Mouse (Mus musculus) neural tube, embryonic 14.5 days (tissue): ENCODE results near the gene Ptchd3. TPM values are rescaled to one million over a fixed set of nuclear protein-coding genes. Genes with fewer than 3 reads are reported as not detected.

Experiments used
- ATAC-seq: fragments of 200-750 bp; cut with Nextera tagmentation; 2 replicates; pipeline ENCODE4 v1.8.0; 2017; ENCODE audit warnings: low read depth, mild to moderate bottlenecking, moderate TSS enrichment, moderate library complexity
- H3K27ac ChIP-seq: fragments of 300-500 bp; sonication (generic); 2 replicates; pipeline ENCODE4 v1.5.1; 2014; ENCODE audit warnings: low read depth, mild to moderate bottlenecking, control low read depth, low read length, moderate library complexity, mixed read lengths
- H3K27me3 ChIP-seq: fragments of 300-500 bp; sonication (generic); 2 replicates; pipeline ENCODE4 v1.6.1; 2014; ENCODE audit warnings: low read length; ENCODE audit not compliant: control insufficient read depth, insufficient read depth
- H3K36me3 ChIP-seq: fragments of 300-500 bp; sonication (generic); 2 replicates; pipeline ENCODE4 v1.6.1; 2014; ENCODE audit warnings: low read length, mixed read lengths; ENCODE audit not compliant: control insufficient read depth, insufficient read depth
- H3K4me1 ChIP-seq: fragments of 300-500 bp; sonication (generic); 2 replicates; pipeline ENCODE4 v1.6.1; 2014; ENCODE audit warnings: low read length; ENCODE audit not compliant: control insufficient read depth, insufficient read depth
- H3K4me2 ChIP-seq: fragments of 300-500 bp; sonication (generic); 2 replicates; pipeline ENCODE4 v1.6.1; 2014; ENCODE audit warnings: mild to moderate bottlenecking, low read depth, low read length, control low read depth
- H3K4me3 ChIP-seq: fragments of 300-500 bp; sonication (generic); 2 replicates; pipeline ENCODE4 v1.5.1; 2014; ENCODE audit warnings: low read depth, low read length, control low read depth, mixed read lengths
- H3K9ac ChIP-seq: fragments of 300-500 bp; sonication (generic); replicated peaks from 2 replicates; pipeline ENCODE4 v1.6.1; 2014; ENCODE audit warnings: low read depth, mild to moderate bottlenecking, control low read depth, low read length, mixed read lengths
- H3K9me3 ChIP-seq: fragments of 300-500 bp; sonication (generic); 2 replicates; pipeline ENCODE4 v1.6.1; 2016; ENCODE audit warnings: low read length; ENCODE audit not compliant: control insufficient read depth
- WGBS: fragments of 180-500 bp; shearing (Covaris S2); extraction: QIAGEN DNeasy Blood & Tissue Kit; methylation state at CpG from one replicate; pipeline ENCODE4 v1.1.7; 2014; 5-methylcytosine and 5-hydroxymethylcytosine counted together
- polyA plus RNA-seq: library from polyadenylated mRNA; unstranded; fragments of >200 nt; fragmentation: Nextera tagmentation; extraction: Ambion mirVana; gene quantifications from 2 replicates; pipeline ENCODE4 v1.2.1, GENCODE M21; 2014

The Ptchd3 gene
- polyA plus RNA-seq: 0.13 TPM in 1 of 2 replicates, not detected in the other

DNA sequence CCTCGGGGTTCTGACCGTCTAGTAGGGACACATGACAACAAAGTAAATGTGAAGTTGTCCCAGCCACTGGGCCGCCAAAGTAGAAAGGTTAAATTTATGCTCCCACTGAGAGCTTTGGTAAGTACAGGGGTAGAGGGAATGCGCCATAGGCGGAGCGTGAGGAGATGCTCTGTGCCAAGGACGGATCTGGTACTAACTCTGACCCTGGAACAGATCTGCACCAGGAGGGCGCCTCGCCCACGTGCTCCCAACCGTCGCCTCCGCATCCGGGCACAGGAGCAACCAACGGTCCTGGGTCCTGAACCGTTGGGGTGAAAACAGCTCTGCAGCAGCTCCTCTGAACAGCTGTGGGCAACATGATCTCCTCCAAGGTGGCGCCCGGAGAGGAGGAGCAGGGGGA lies at the start of gene Ptchd3:
Gene Ptchd3 (plus strand): TSS at position 301 of the 400 bp plus-strand sequence.
- H3K27me3 ChIP-seq: no peaks in the 10 kb centered on the region
- no peak within 1 kb of the TSS for H3K4me2 ChIP-seq
- no peak for ATAC-seq
- H3K4me3 ChIP-seq: no peak within 1 kb of the TSS
- no peaks in the 10 kb centered on the region for H3K36me3 ChIP-seq
- no peaks in the 10 kb centered on the region for H3K9me3 ChIP-seq
- H3K27ac ChIP-seq: no peak within 1 kb of the TSS
- H3K9ac ChIP-seq: no peak within 1 kb of the TSS
- H3K4me1 ChIP-seq: no peaks in the 10 kb centered on the region
- 73% methylated on average over 18 of the region's 18 CpGs for WGBS

DNA sequence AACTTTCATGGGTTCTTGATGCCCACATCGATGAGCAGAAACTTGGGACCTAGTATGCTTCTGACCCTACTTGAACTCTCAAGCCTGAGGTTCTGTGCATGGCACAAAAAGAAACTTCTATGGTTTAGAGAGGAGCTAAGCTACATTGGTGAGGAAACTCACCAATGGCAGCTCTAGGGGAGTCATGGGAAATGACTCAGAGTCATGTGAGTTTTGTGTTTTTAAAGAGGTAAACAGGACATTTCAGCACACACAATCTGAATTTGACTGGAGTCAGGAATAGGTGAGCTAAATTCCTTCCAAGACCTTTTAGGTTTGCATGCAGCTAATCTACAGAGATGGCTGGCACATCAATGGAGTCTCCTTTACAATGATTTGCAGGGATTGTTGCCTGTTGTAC lies 48.2 kb upstream of the Ptchd3 start:
- Histone ChIP-seq H3K4me1 (no peaks in the 10 kb centered on the region), H3K27ac (no peak overlapping the region), H3K9me3 (no peaks in the 10 kb centered on the region), H3K27me3 (no peaks in the 10 kb centered on the region), H3K9ac (no peak overlapping the region), H3K4me2 (no peak overlapping the region), H3K36me3 (no peaks in the 10 kb centered on the region), H3K4me3 (no peak overlapping the region)
- no peak for ATAC-seq
- WGBS: 85% methylated on average over 1 of the region's 1 CpGs

DNA sequence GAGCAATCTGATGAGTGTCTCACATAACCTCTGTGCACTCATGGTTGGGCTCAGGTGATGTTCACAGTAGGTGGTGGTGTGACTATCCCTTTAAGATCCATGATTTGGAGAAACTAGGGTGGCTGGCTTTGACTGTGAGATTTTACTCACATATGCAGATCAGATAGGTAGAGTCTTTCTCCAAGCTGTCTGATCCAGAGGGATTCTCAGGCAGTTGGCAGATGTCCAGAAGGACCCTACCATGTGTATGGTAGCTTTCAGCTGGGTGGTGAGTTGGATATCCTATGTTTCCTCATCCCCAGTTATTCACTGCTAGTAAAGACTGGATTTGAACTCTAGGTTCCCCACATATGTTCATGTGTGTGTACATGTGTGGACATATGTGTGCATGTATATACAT lies 42.6 kb upstream of the Ptchd3 start:
- no peak overlapping the region for H3K4me2 ChIP-seq
- H3K4me3 ChIP-seq: no peak overlapping the region
- no peak overlapping the region for H3K27ac ChIP-seq
- no peaks in the 10 kb centered on the region for H3K27me3 ChIP-seq
- H3K4me1 ChIP-seq: no peaks in the 10 kb centered on the region
- H3K36me3 ChIP-seq: no peaks in the 10 kb centered on the region
- H3K9ac ChIP-seq: no peak overlapping the region
- no peak for ATAC-seq
- no peaks in the 10 kb centered on the region for H3K9me3 ChIP-seq

DNA sequence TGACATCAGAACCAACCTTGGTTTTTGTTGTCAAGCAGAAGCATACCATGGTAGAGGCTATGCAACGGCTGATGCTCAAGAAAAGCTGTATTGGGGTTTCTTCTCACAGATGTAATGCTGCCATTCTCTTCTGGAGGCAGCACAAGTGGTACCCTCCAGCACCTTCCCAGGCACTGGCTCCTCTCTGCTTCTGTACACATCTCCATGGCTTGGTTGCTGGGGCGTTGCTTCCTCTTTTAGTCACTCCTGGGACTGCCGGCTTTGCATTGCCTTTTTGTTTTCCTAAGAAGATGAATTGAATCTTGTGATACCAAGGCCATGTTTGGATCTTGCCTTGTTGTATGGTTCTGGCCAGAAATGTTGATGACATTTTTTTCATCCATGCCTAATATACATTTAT lies 40.5 kb upstream of the Ptchd3 start:
- no peak for ATAC-seq
- no peak overlapping the region for H3K4me3 ChIP-seq
- no peak overlapping the region for H3K27ac ChIP-seq
- no peaks in the 10 kb centered on the region for H3K27me3 ChIP-seq
- no peak overlapping the region for H3K4me2 ChIP-seq
- no peaks in the 10 kb centered on the region for H3K36me3 ChIP-seq
- H3K9me3 ChIP-seq: no peaks in the 10 kb centered on the region
- no peaks in the 10 kb centered on the region for H3K4me1 ChIP-seq
- whole genome bisulfite sequencing: 88% methylated on average over 3 of the region's 3 CpGs
- H3K9ac ChIP-seq: no peak overlapping the region

DNA sequence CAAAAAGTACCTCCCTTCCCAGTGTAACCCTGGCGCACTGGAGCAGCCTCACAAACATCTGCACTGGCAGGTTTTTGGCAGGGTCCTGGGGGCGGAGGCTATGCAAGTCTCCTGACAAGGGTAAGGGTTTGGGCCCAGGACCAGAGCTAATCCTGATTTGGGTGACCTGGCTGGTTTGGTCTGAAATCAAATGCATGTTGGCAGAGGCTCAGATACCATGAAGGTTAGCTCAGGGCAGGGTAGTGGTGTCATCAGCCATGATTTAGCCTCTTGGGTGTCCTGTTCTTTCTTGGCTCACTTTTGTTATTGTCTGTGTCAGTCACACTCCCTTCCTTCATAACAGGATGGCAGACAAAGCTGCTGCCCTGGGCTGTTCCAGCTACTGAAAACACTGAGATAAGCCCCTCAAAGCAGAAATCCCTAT lies 39.4 kb upstream of the Ptchd3 start:
- ATAC-seq: no peak
- Histone ChIP-seq H3K9ac (no peak overlapping the region), H3K27ac (no peak overlapping the region), H3K36me3 (no peaks in the 10 kb centered on the region), H3K9me3 (no peaks in the 10 kb centered on the region), H3K4me3 (no peak overlapping the region), H3K27me3 (no peaks in the 10 kb centered on the region), H3K4me2 (no peak overlapping the region), H3K4me1 (no peaks in the 10 kb centered on the region)
- WGBS: 83% methylated on average over 2 of the region's 2 CpGs

DNA sequence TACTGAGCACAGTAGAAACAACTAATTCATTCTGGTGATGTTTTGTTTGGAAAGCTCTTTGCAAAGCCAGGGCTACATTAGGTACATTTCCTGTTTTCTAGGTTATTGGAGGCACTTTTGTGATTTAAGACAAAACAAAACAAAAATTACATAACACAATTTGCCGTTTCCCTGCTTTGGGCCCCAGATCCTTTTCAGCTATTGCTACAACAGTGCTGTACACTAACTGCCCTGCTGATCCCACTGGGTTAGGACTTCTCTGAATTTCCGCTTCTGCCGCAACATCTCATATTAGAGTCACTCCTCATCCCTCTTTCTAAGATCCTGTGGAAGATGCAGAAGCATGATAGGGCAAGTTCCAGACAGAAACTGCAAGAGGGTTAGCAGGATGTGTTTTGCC lies 38.6 kb upstream of the Ptchd3 start:
- no peaks in the 10 kb centered on the region for H3K36me3 ChIP-seq
- no peak for ATAC-seq
- no peak overlapping the region for H3K4me2 ChIP-seq
- H3K9ac ChIP-seq: no peak overlapping the region
- no peaks in the 10 kb centered on the region for H3K4me1 ChIP-seq
- 90% methylated on average over 3 of the region's 3 CpGs for WGBS
- H3K27me3 ChIP-seq: no peaks in the 10 kb centered on the region
- H3K9me3 ChIP-seq: no peaks in the 10 kb centered on the region
- H3K27ac ChIP-seq: no peak overlapping the region
- H3K4me3 ChIP-seq: no peak overlapping the region

DNA sequence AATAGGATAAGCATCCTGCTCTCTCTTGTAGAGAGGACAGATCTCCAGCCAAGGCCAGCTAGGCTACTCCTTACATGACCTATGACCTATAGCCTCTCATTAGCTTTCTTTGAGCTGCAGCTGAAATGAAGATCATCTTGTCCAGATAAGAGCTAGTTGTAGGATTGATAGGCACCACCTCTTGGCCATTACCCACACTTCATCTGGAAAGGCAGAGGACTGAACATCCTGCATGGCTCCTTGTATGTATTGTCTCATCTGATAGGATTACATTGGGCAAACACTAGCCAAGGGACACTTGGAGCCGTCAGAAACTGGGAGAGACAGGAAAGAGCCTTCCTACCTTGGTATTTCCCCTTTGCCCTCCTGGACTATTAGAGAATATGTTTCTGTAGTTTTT lies 38.1 kb upstream of the Ptchd3 start:
- no peak overlapping the region for H3K4me3 ChIP-seq
- H3K4me2 ChIP-seq: no peak overlapping the region
- no peaks in the 10 kb centered on the region for H3K36me3 ChIP-seq
- no peaks in the 10 kb centered on the region for H3K4me1 ChIP-seq
- no peaks in the 10 kb centered on the region for H3K9me3 ChIP-seq
- no peaks in the 10 kb centered on the region for H3K27me3 ChIP-seq
- 85% methylated on average over 1 of the region's 1 CpGs for WGBS
- H3K27ac ChIP-seq: no peak overlapping the region
- no peak overlapping the region for H3K9ac ChIP-seq
- no peak for ATAC-seq

DNA sequence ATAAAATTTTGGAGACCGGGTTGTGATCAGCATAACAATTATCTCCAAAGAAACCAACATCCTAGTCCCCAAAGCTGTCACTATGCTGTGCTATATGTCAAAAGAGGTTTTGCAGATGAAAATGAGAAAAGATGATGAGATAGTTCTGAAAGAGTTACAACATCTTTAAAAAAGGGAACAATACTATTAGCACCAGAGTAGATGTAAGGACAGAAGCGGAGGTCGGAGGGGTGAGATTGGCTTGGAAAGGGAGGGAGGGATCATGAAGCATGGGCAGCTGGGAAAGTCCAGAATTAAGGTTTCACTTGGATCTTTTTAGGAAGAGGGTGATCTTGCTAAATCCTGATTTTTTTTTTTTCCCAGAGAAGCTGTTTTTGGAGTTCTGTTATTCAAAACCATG lies 36.5 kb upstream of the Ptchd3 start:
- 95% methylated on average over 3 of the region's 3 CpGs for WGBS
- no peak overlapping the region for H3K4me3 ChIP-seq
- H3K9ac ChIP-seq: no peak overlapping the region
- H3K4me2 ChIP-seq: no peak overlapping the region
- no peak overlapping the region for H3K27ac ChIP-seq
- no peaks in the 10 kb centered on the region for H3K36me3 ChIP-seq
- ATAC-seq: no peak
- no peaks in the 10 kb centered on the region for H3K4me1 ChIP-seq
- H3K27me3 ChIP-seq: no peaks in the 10 kb centered on the region
- no peaks in the 10 kb centered on the region for H3K9me3 ChIP-seq

DNA sequence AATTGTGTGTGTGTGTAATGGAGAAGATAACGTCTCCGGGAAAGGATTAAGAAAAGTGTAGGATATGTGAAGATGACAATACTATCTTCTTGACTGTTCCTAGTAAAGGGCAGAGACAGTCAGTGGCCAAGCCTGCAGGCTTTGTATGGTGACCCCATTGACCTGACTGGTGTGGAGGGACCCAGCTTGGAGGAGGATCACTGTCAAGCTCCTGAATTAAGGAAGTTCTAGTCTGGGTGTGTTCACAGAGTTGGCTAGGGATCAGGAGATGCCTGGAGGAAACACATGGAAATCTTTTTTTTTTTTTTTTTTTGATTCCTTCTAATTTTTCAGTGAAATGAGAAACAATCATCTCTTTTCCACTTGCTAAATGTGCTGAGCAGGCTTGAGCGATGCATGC lies 35.9 kb upstream of the Ptchd3 start:
- no peak overlapping the region for H3K9ac ChIP-seq
- H3K4me1 ChIP-seq: no peaks in the 10 kb centered on the region
- no peaks in the 10 kb centered on the region for H3K9me3 ChIP-seq
- H3K27ac ChIP-seq: no peak overlapping the region
- no peaks in the 10 kb centered on the region for H3K27me3 ChIP-seq
- H3K4me3 ChIP-seq: no peak overlapping the region
- H3K4me2 ChIP-seq: no peak overlapping the region
- WGBS: 89% methylated on average over 3 of the region's 3 CpGs
- no peaks in the 10 kb centered on the region for H3K36me3 ChIP-seq
- no peak for ATAC-seq
